Mouse (Mus musculus) v-Abl transformed pro-B cells (cell line): ENCODE measurements around the gene Fbxo39.

Source experiments
- in situ Hi-C, 2 experiments: fragments of 400-800 bp; cut with MboI; formaldehyde crosslinking; loops; one replicate each; pipeline ENCODE4 v1.15.1; 2025; ENCODE audit not compliant: unreplicated experiment in 2 of 2

The Fbxo39 gene

GRCm38 (mm10) chr11:72354971-72355728, 40.9 kb downstream of the Fbxo39 start:
- in situ Hi-C loops: loop anchor here (5.0 to 25.0 kb wide), 4 partner anchors 72 to 2007 kb away; partner anchors contain the start of genes Olfr411 (in 1 of the 2) and Olfr412 (in 1 of the 2)

GRCm38 (mm10) chr11:72361385-72362346, 47.4 kb downstream of the Fbxo39 start:
- in situ Hi-C loops: loop anchor here in 1 of 2 experiments (25.0 kb wide), 1 partner anchor 2001 kb away; the partner anchor contains the start of genes Olfr411 and Olfr412

- in situ Hi-C loops: loop anchor here in 1 of 2 experiments (25.0 kb wide), 1 partner anchor 2000 kb away; the partner anchor contains the start of genes Olfr411 and Olfr412
These were observed 48.1 kb downstream of the Fbxo39 start, which contains the start of gene Tekt1 for GRCm38 (mm10) chr11:72362347-72362741. Gene Tekt1 (minus strand): TSS chr11:72362442.

- in situ Hi-C loops: loop anchor here in 1 of 2 experiments (25.0 kb wide), 1 partner anchor 1999 kb away; the partner anchor contains the start of genes Olfr411 and Olfr412
These were observed 49.4 kb downstream of the Fbxo39 start for GRCm38 (mm10) chr11:72363523-72364240.

GRCm38 (mm10) chr11:72364526-72364925, 50.3 kb downstream of the Fbxo39 start:
- in situ Hi-C loops: loop anchor here in 1 of 2 experiments (25.0 kb wide), 1 partner anchor 1998 kb away; the partner anchor contains the start of genes Olfr411 and Olfr412

GRCm38 (mm10) chr11:72366126-72366525, 51.9 kb downstream of the Fbxo39 start:
- in situ Hi-C loops: loop anchor here in 1 of 2 experiments (25.0 kb wide), 1 partner anchor 1996 kb away; the partner anchor contains the start of genes Olfr411 and Olfr412

GRCm38 (mm10) chr11:72367934-72368674, 53.9 kb downstream of the Fbxo39 start:
- in situ Hi-C loops: loop anchor here in 1 of 2 experiments (25.0 kb wide), 1 partner anchor 1994 kb away; the partner anchor contains the start of genes Olfr411 and Olfr412
